Comparison of ENCODE assay signal across 8 mouse cellular contexts in the genomic region with DNA sequence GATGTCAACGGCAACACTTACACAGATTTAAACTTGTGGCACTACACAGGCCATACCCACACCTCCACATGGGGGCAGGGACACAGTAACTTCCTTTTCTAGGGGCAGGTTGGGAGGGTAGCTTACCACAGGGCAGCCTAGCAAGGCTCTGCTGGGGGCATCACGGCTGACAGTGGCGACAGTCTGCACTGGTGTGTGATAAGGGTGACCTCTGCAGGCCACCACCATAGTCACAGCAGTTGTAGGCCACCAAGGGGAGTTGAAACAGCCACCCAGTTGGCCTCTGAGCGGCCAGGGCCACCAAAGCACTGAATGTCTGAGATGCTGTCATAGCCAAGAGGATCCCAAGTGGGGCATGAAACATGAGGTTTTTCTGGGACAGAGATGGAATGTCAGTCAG. TPM values are rescaled to one million over a fixed set of nuclear protein-coding genes. Genes with fewer than 3 reads are reported as not detected.
DNase-seq lines count a peak whose midpoint lies in the region; ATAC-seq lines count a peak whose summit lies in the region.
"Had no signal": no experiment of that assay in that cellular context is flagged by ENCODE, and none has a peak within 500 bp of the region (broad histone marks: within the 10 kb centered on the region; RNA-seq: fewer than 3 reads in every experiment).

No protein-coding gene starts in this region.

- 15% methylated on average over 4 of the region's 4 CpGs for WGBS in neural tube, embryonic 15.5 days
- 24% methylated on average over 4 of the region's 4 CpGs for WGBS in embryonic facial prominence, embryonic 11.5 days

- H3K36me3 ChIP-seq in neural tube, embryonic 15.5 days = no peaks in the 10 kb centered on the region
- H3K36me3 ChIP-seq in embryonic facial prominence, embryonic 11.5 days (replicated peaks; ENCODE audit: control insufficient read depth, insufficient read depth, low read depth, low read length) = no peaks in the 10 kb centered on the region

- no peak overlapping the region for H3K4me3 ChIP-seq in neural tube, embryonic 15.5 days (replicated peaks)
- H3K4me3 ChIP-seq in embryonic facial prominence, embryonic 11.5 days (ENCODE audit: low read depth, low read length) = no peak overlapping the region

- no peak overlapping the region for H3K9ac ChIP-seq in neural tube, embryonic 15.5 days (replicated peaks)
- no peak overlapping the region for H3K9ac ChIP-seq in embryonic facial prominence, embryonic 11.5 days (replicated peaks; ENCODE audit: low read length)

- H3K27ac ChIP-seq in neural tube, embryonic 15.5 days (replicated peaks) = no peak overlapping the region
- no peak overlapping the region for H3K27ac ChIP-seq in embryonic facial prominence, embryonic 11.5 days (replicated peaks; ENCODE audit: low read depth, low read length)

- H3K27me3 ChIP-seq in neural tube, embryonic 15.5 days (replicated peaks) = no peaks in the 10 kb centered on the region; the same call in 1 of the 2 replicates
- no peaks in the 10 kb centered on the region for H3K27me3 ChIP-seq in embryonic facial prominence, embryonic 11.5 days (ENCODE audit: control insufficient read depth, insufficient read depth, low read length)

- H3K9me3 ChIP-seq in neural tube, embryonic 15.5 days (replicated peaks) = no peaks in the 10 kb centered on the region
- H3K9me3 ChIP-seq in embryonic facial prominence, embryonic 11.5 days (replicated peaks; ENCODE audit: control insufficient read depth, low read length) = no peaks in the 10 kb centered on the region

- H3K4me2 ChIP-seq in neural tube, embryonic 15.5 days = no peak overlapping the region
- no peak overlapping the region for H3K4me2 ChIP-seq in embryonic facial prominence, embryonic 11.5 days (ENCODE audit: low read depth, low read length)

- 0 out of 2 replicates have a peak, but pooled peaks cover under 1% of the 10 kb centered on the region for H3K4me1 ChIP-seq in neural tube, embryonic 15.5 days
- no peaks in the 10 kb centered on the region for H3K4me1 ChIP-seq in embryonic facial prominence, embryonic 11.5 days (ENCODE audit: control insufficient read depth, insufficient read depth, low read length)

- ATAC-seq in neural tube, embryonic 15.5 days (ENCODE audit: low FRiP score) = no peak
- ATAC-seq in activated CD4-positive, CD25-positive, alpha-beta regulatory T cell, adult 4 months = peak; percentile 75
- ATAC-seq in embryonic facial prominence, embryonic 11.5 days (replicated peaks; ENCODE audit: insufficient number of reproducible peaks, low FRiP score, low TSS enrichment, low read depth) = no peak
- peak; percentile 73 for ATAC-seq in inflammation-experienced regulatory T-cells, adult 6 months
- ATAC-seq in megakaryocyte, adult 5-6 weeks (ENCODE audit: poor library complexity, severe bottlenecking) = peak; percentile 95

- peak; percentile 52 for DNase-seq in neural tube, embryonic 10.5 days (ENCODE audit: extremely low spot score, low spot score)
- DNase-seq in embryonic facial prominence, embryonic 11.5 days (ENCODE audit: low spot score) = peak; percentile 52
- peak; percentile 30 to 53 for DNase-seq in spleen, postnatal 14 days (ENCODE audit: low spot score in 2 of 2)

RNA-seq across cellular contexts. Expression of gene Egfl7, which starts 13.6 kb away (rescaled TPM):
- polyA plus RNA-seq in neural tube, embryonic 15.5 days (2015; fragmentation: Nextera tagmentation; extraction: Ambion mirVana) = 76.5 and 94.1 TPM in 2 replicates
- 1 to 10 TPM in 1 of 2 experiments, under 1 TPM in 1; 0.95 to 1.3 TPM for polyA plus RNA-seq in activated CD4-positive, CD25-positive, alpha-beta regulatory T cell, adult 4 months (2017; shearing (Covaris generic))
- 54.3 and 74.6 TPM in 2 replicates for polyA plus RNA-seq in embryonic facial prominence, embryonic 11.5 days (2014; fragmentation: Nextera tagmentation; extraction: Ambion mirVana)
- polyA plus RNA-seq in inflammation-experienced regulatory T-cells, adult 6 months (2017; shearing (Covaris generic)) = 1 to 10 TPM in 2 of 3 experiments, not detected in 1; 1.7 to 2.3 TPM
- 1.6 and 3.1 TPM in 2 replicates for total RNA-seq in megakaryocyte, adult 5-6 weeks (2015)
- total RNA-seq in megakaryocyte, adult 5-6 weeks (2017) = 3.7 and 3.9 TPM in 2 replicates

RNA-seq across cellular contexts. Expression of gene Gm20532, which starts 20.2 kb away (rescaled TPM):
- polyA plus RNA-seq in neural tube, embryonic 15.5 days (2015; fragmentation: Nextera tagmentation; extraction: Ambion mirVana) = not detected in 2 replicates
- not detected for polyA plus RNA-seq in activated CD4-positive, CD25-positive, alpha-beta regulatory T cell, adult 4 months (2017; shearing (Covaris generic))
- not detected in 2 replicates for polyA plus RNA-seq in embryonic facial prominence, embryonic 11.5 days (2014; fragmentation: Nextera tagmentation; extraction: Ambion mirVana)
- not detected for polyA plus RNA-seq in inflammation-experienced regulatory T-cells, adult 6 months (2017; shearing (Covaris generic))
- 0.36 TPM in 1 of 2 replicates, not detected in the other for total RNA-seq in megakaryocyte, adult 5-6 weeks (2015)
- total RNA-seq in megakaryocyte, adult 5-6 weeks (2017) = not detected in 2 replicates
- polyA plus RNA-seq: gonadal fat pad, adult 2 months had no signal

RNA-seq across cellular contexts. Expression of gene Agpat2, which starts 38.0 kb away (rescaled TPM):
- 5.5 and 13.6 TPM in 2 replicates for polyA plus RNA-seq in neural tube, embryonic 15.5 days (2015; fragmentation: Nextera tagmentation; extraction: Ambion mirVana)
- 10 to 100 TPM in 1 of 2 experiments, 1 to 10 TPM in 1; 8.2 to 11.0 TPM for polyA plus RNA-seq in activated CD4-positive, CD25-positive, alpha-beta regulatory T cell, adult 4 months (2017; shearing (Covaris generic))
- polyA plus RNA-seq in embryonic facial prominence, embryonic 11.5 days (2014; fragmentation: Nextera tagmentation; extraction: Ambion mirVana) = 8.7 and 13.1 TPM in 2 replicates
- polyA plus RNA-seq in inflammation-experienced regulatory T-cells, adult 6 months (2017; shearing (Covaris generic)) = 1 to 10 TPM; 6.6 to 9.1 (median 7.4) TPM
- 37.0 and 41.9 TPM in 2 replicates for total RNA-seq in megakaryocyte, adult 5-6 weeks (2015)
- total RNA-seq in megakaryocyte, adult 5-6 weeks (2017) = 38.1 and 43.6 TPM in 2 replicates

RNA-seq across cellular contexts. Expression of gene Notch1, which starts 49.8 kb away (rescaled TPM):
- 11.7 and 22.6 TPM in 2 replicates for polyA plus RNA-seq in neural tube, embryonic 15.5 days (2015; fragmentation: Nextera tagmentation; extraction: Ambion mirVana)
- polyA plus RNA-seq in activated CD4-positive, CD25-positive, alpha-beta regulatory T cell, adult 4 months (2017; shearing (Covaris generic)) = 10 to 100 TPM; 22.2 to 28.7 TPM
- 17.2 and 17.7 TPM in 2 replicates for polyA plus RNA-seq in embryonic facial prominence, embryonic 11.5 days (2014; fragmentation: Nextera tagmentation; extraction: Ambion mirVana)
- polyA plus RNA-seq in inflammation-experienced regulatory T-cells, adult 6 months (2017; shearing (Covaris generic)) = 10 to 100 TPM; 24.9 to 41.2 (median 27.0) TPM
- total RNA-seq in megakaryocyte, adult 5-6 weeks (2015) = 37.6 and 43.0 TPM in 2 replicates
- 22.3 and 48.3 TPM in 2 replicates for total RNA-seq in megakaryocyte, adult 5-6 weeks (2017)

Comparison
In these comparisons a context has a peak if more than half of its experiments do, and no peak if none do; other contexts are left out.
1. ATAC-seq: peak in activated CD4-positive, CD25-positive, alpha-beta regulatory T cell, adult 4 months (single experiment), inflammation-experienced regulatory T-cells, adult 6 months (single experiment) and megakaryocyte, adult 5-6 weeks (single experiment); none in neural tube, embryonic 15.5 days (single experiment) and embryonic facial prominence, embryonic 11.5 days (single experiment).
2. RNA of gene Egfl7, which starts 13.6 kb away (polyA plus RNA-seq): 76.5 to 94.1 TPM in neural tube, embryonic 15.5 days and 54.3 to 74.6 TPM in embryonic facial prominence, embryonic 11.5 days; 1.7 to 2.3 TPM in inflammation-experienced regulatory T-cells, adult 6 months and 0.95 to 1.3 TPM in activated CD4-positive, CD25-positive, alpha-beta regulatory T cell, adult 4 months; every median in the first group is over 10 times any median in the second.
3. Peak in every context shown above with its lines, with median percentiles within 50 percentile points of each other: DNase-seq.